In genomic region chrX:10063781-10064180, GRCm38 (mm10) we compare ENCODE assay signal across 14 mouse cellular contexts. TPM values are rescaled to one million over a fixed set of nuclear protein-coding genes. Genes with fewer than 3 reads are reported as not detected.
A peak's percentile ranks its signal among the peaks of the same experiment; 100 is the strongest.
DNase-seq lines count a peak whose midpoint lies in the region.
"Had no signal": no experiment of that assay in that cellular context is flagged by ENCODE, and none has a peak within 500 bp of the region (broad histone marks: within the 10 kb centered on the region; RNA-seq: fewer than 3 reads in every experiment).

No protein-coding gene starts in this region.

- peak; percentile 21 for DNase-seq in cerebellum, adult 8-10 months
- no peak for DNase-seq in cerebellum, postnatal 4 days (ENCODE audit: low spot score in 2 of 2)
- DNase-seq in layer of hippocampus, adult 11-12 months (ENCODE audit: low spot score): peak; percentile 19
- no peak for DNase-seq in layer of hippocampus, postnatal 25 days (ENCODE audit: extremely low spot score in 1 of 2, low spot score in 1 of 2)
- DNase-seq in Muller cell, postnatal 12 days (ENCODE audit: inconsistent ontology term): peak; percentile 39
- DNase-seq in layer of hippocampus, adult 9-11 months: peak; percentile 27
- no peak for DNase-seq in adrenal gland, adult (ENCODE audit: inconsistent age in 2 of 2, low spot score in 1 of 2)
- DNase-seq: adrenal gland, adult 8-10 months; B cell, adult 2 months; left cerebral cortex, postnatal 4 days; lung, postnatal 14 days; thymus, postnatal 25 days had no signal

RNA-seq across cellular contexts. Expression of gene Srpx, which starts 53.7 kb away (rescaled TPM):
- under 1 TPM; 0.23 to 0.49 TPM for total RNA-seq in layer of hippocampus, postnatal 25 days (2021)
- total RNA-seq: common myeloid progenitor, adult 5-6 weeks; neutrophil, adult 5-6 weeks had no signal

Comparison
In these comparisons a context has a peak if more than half of its experiments do, and no peak if none do; other contexts are left out.
1. DNase-seq: peak in cerebellum, adult 8-10 months (single experiment), layer of hippocampus, adult 11-12 months (single experiment), Muller cell, postnatal 12 days (single experiment) and layer of hippocampus, adult 9-11 months (single experiment); none in cerebellum, postnatal 4 days (0 of 2), layer of hippocampus, postnatal 25 days (0 of 2) and adrenal gland, adult (0 of 2).